Mouse (Mus musculus) liver, postnatal 0 days (tissue): Measurements from ENCODE around the gene Vmn2r92. TPM values are rescaled to one million over a fixed set of nuclear protein-coding genes. Genes with fewer than 3 reads are reported as not detected.
"Not testable (repeated sequence)": the region's sequence is repeated elsewhere in the genome, so short reads cannot be mapped to it uniquely, and the experiment has no call there.

ENCODE experiments used
- ATAC-seq: fragments of 200-750 bp; cut with Nextera tagmentation; 2 replicates; pipeline ENCODE4 v1.8.0; 2017; ENCODE audit warnings: mild to moderate bottlenecking, moderate library complexity
- DNase-seq: peaks from one replicate; pipeline ENCODE4 v3.0.0-alpha.2; 2016
- H3K27ac ChIP-seq: fragments of 300-500 bp; sonication (generic); 2 replicates; pipeline ENCODE4 v1.5.1; 2014; ENCODE audit warnings: antibody characterized with exemption, moderate library complexity, mild to moderate bottlenecking, low read depth
- H3K27me3 ChIP-seq: fragments of 300-500 bp; sonication (generic); 2 replicates; pipeline ENCODE4 v1.6.1; 2014; ENCODE audit warnings: low read length, control low read depth, mixed read lengths; ENCODE audit not compliant: insufficient read depth
- H3K36me3 ChIP-seq: fragments of 300-500 bp; sonication (generic); replicated peaks from 2 replicates; pipeline ENCODE4 v1.6.1; 2014; ENCODE audit warnings: mild to moderate bottlenecking, control low read depth, low read length, moderate library complexity, mixed read lengths; ENCODE audit not compliant: insufficient read depth
- H3K4me1 ChIP-seq: fragments of 300-500 bp; sonication (generic); 2 replicates; pipeline ENCODE4 v1.6.1; 2014; ENCODE audit warnings: antibody characterized with exemption, mild to moderate bottlenecking, control low read depth; ENCODE audit not compliant: insufficient read depth
- H3K4me2 ChIP-seq: fragments of 300-500 bp; sonication (generic); 2 replicates; pipeline ENCODE4 v1.6.1; 2014; ENCODE audit warnings: low read depth, mild to moderate bottlenecking, low read length, moderate library complexity, mixed read lengths
- H3K4me3 ChIP-seq: fragments of 300-500 bp; sonication (generic); 2 replicates; pipeline ENCODE4 v1.5.1; 2014; ENCODE audit warnings: low read depth, low read length
- H3K9ac ChIP-seq: fragments of 300-500 bp; sonication (generic); replicated peaks from 2 replicates; pipeline ENCODE4 v1.6.1; 2014; ENCODE audit warnings: mild to moderate bottlenecking, moderate library complexity
- H3K9me3 ChIP-seq: fragments of 300-500 bp; sonication (generic); 2 replicates; pipeline ENCODE4 v1.6.1; 2016; ENCODE audit warnings: mild to moderate bottlenecking, control low read depth, low read length, mixed read lengths
- CTCF ChIP-seq: sonication (generic); IDR thresholded peaks from 2 replicates; pipeline ENCODE4 v1.5.1; 2016; ENCODE audit warnings: antibody characterized with exemption, low read depth
- EP300 ChIP-seq: IDR thresholded peaks from 2 replicates; pipeline ENCODE4 v1.6.1; 2016; ENCODE audit warnings: antibody characterized with exemption, low read depth, mild to moderate bottlenecking
- WGBS: fragments of 180-500 bp; shearing (Covaris S2); extraction: QIAGEN DNeasy Blood & Tissue Kit; methylation state at CpG from one replicate; pipeline ENCODE4 v1.1.7; 2014; ENCODE audit not compliant: insufficient replicate concordance; 5-methylcytosine and 5-hydroxymethylcytosine counted together
- polyA plus RNA-seq: library from polyadenylated mRNA; unstranded; fragments of >200 nt; fragmentation: Nextera tagmentation; extraction: Ambion mirVana; gene quantifications from 2 replicates; pipeline ENCODE4 v1.2.1, GENCODE M21; 2015

Gene Vmn2r92
- polyA plus RNA-seq = not detected in 2 replicates

GRCm38 (mm10) chr17:18151587-18151986, at the start of gene Vmn2r92:
Gene Vmn2r92 (plus strand): TSS chr17:18151887.
- H3K4me1 ChIP-seq, H3K4me3 ChIP-seq, DNase-seq, H3K27me3 ChIP-seq, H3K27ac ChIP-seq, ATAC-seq, H3K9me3 ChIP-seq, H3K36me3 ChIP-seq, H3K9ac ChIP-seq, H3K4me2 ChIP-seq: not testable (repeated sequence)
- 44% methylated on average over 1 of the region's 1 CpGs for WGBS

GRCm38 (mm10) chr17:18102265-18102664, 49.4 kb upstream of the Vmn2r92 start:
- H3K9me3 ChIP-seq, H3K4me1 ChIP-seq, H3K4me2 ChIP-seq, DNase-seq, H3K27ac ChIP-seq, H3K4me3 ChIP-seq, H3K36me3 ChIP-seq, ATAC-seq, H3K27me3 ChIP-seq, H3K9ac ChIP-seq: not testable (repeated sequence)
- WGBS = 66% methylated on average over 3 of the region's 3 CpGs

GRCm38 (mm10) chr17:18161194-18161593, 9.5 kb downstream of the Vmn2r92 start:
- H3K9me3 ChIP-seq, H3K27ac ChIP-seq, H3K4me2 ChIP-seq, H3K4me3 ChIP-seq, H3K9ac ChIP-seq, H3K4me1 ChIP-seq, DNase-seq, H3K27me3 ChIP-seq, H3K36me3 ChIP-seq, ATAC-seq: not testable (repeated sequence)
- 46% methylated on average over 2 of the region's 2 CpGs for WGBS

GRCm38 (mm10) chr17:18189732-18190131, 38.0 kb downstream of the Vmn2r92 start:
- Histone ChIP-seq H3K27me3 (no peaks in the 10 kb centered on the region), H3K9ac (no peak overlapping the region), H3K27ac (no peak overlapping the region), H3K4me3 (no peak overlapping the region), H3K36me3 (no peaks in the 10 kb centered on the region), H3K9me3 (no peaks in the 10 kb centered on the region), H3K4me1 (no peaks in the 10 kb centered on the region), H3K4me2 (no peak overlapping the region)
- WGBS = 68% methylated on average over 1 of the region's 1 CpGs
- TF ChIP-seq EP300 = no peak
- TF ChIP-seq CTCF = no peak
- ATAC-seq (no peak), DNase-seq (no peak)

GRCm38 (mm10) chr17:18221300-18221699, 69.6 kb downstream of the Vmn2r92 start:
- no peak overlapping the region for H3K27ac ChIP-seq
- no peak for ATAC-seq
- H3K9me3 ChIP-seq = no peaks in the 10 kb centered on the region
- no peak overlapping the region for H3K4me3 ChIP-seq
- H3K27me3 ChIP-seq = no peaks in the 10 kb centered on the region
- H3K4me1 ChIP-seq = no peaks in the 10 kb centered on the region
- DNase-seq = no peak
- no peak overlapping the region for H3K4me2 ChIP-seq
- no peak overlapping the region for H3K9ac ChIP-seq
- no peak for TF ChIP-seq CTCF
- TF ChIP-seq EP300 = no peak
- no peaks in the 10 kb centered on the region for H3K36me3 ChIP-seq

- Histone ChIP-seq H3K9me3 (no peaks in the 10 kb centered on the region; the same call in 1 of the 2 replicates), H3K4me2 (no peak overlapping the region), H3K4me3 (no peak overlapping the region), H3K4me1 (no peaks in the 10 kb centered on the region), H3K27me3 (no peaks in the 10 kb centered on the region), H3K36me3 (no peaks in the 10 kb centered on the region), H3K9ac (no peak overlapping the region), H3K27ac (no peak overlapping the region)
- ATAC-seq = no peak
- no peak for DNase-seq
- WGBS = 62% methylated on average over 2 of the region's 2 CpGs
- TF ChIP-seq EP300 = no peak
- no peak for TF ChIP-seq CTCF
Observed at GRCm38 (mm10) chr17:18231996-18232395, 80.3 kb downstream of the Vmn2r92 start.

- no peak overlapping the region for H3K4me2 ChIP-seq
- H3K9me3 ChIP-seq = no peaks in the 10 kb centered on the region
- DNase-seq = no peak
- WGBS = 69% methylated on average over 13 of the region's 14 CpGs
- TF ChIP-seq EP300 (no peak), CTCF (no peak)
- H3K4me1 ChIP-seq = no peaks in the 10 kb centered on the region
- no peaks in the 10 kb centered on the region for H3K27me3 ChIP-seq
- no peak overlapping the region for H3K27ac ChIP-seq
- no peaks in the 10 kb centered on the region for H3K36me3 ChIP-seq
- H3K4me3 ChIP-seq = no peak overlapping the region
- no peak overlapping the region for H3K9ac ChIP-seq
- ATAC-seq = no peak
Observed at GRCm38 (mm10) chr17:18236931-18237330, 85.2 kb downstream of the Vmn2r92 start.

Other genes with a start within 250 kb of the Vmn2r92 start
- not detected in 2 replicates for gene Fpr-rs4, start 130.2 kb upstream of the Vmn2r92 start, polyA plus RNA-seq
- gene Vmn2r124, start 102.5 kb upstream of the Vmn2r92 start, polyA plus RNA-seq = not detected in 2 replicates
- not detected in 2 replicates for gene Vmn2r91, start 66.9 kb upstream of the Vmn2r92 start, polyA plus RNA-seq
- gene Vmn2r94, start 125.9 kb downstream of the Vmn2r92 start, polyA plus RNA-seq = not detected in 2 replicates
- gene Vmn2r93, start 146.2 kb downstream of the Vmn2r92 start, polyA plus RNA-seq = not detected in 2 replicates